9 mouse cellular contexts compared by ENCODE assay signal in the genomic region with DNA sequence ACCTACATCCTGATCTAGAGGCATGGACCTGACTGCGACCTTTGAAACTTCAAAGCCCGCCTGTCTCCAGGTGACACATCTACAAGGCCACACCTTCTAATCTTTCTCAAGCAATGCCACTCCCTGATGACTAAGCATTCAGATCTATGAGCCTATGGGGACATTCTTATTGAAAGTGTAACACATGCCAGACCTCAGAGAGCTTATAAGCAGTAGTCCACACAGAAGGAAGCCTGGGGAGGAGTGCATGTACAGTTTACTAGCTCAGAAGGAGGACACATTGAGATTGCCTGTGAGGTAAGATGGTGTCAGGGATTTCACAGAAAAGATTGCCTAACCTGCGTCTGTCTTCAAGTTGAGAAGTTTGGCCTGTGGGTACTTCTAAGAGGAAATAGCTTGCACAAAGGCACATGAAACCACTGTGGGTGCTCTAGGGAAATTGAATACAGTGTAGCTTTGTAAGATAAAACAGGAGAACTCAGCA. TPM values are rescaled to one million over a fixed set of nuclear protein-coding genes. Genes with fewer than 3 reads are reported as not detected.
DNase-seq lines count a peak whose midpoint lies in the region; ATAC-seq lines count a peak whose summit lies in the region.
"Had no signal": no experiment of that assay in that cellular context is flagged by ENCODE, and none has a peak within 500 bp of the region (broad histone marks: within the 10 kb centered on the region; RNA-seq: fewer than 3 reads in every experiment).

No protein-coding gene starts in this region.

- H3K9ac ChIP-seq in liver, embryonic 15.5 days, result no peak overlapping the region
- H3K9ac ChIP-seq: hindbrain, embryonic 13.5 days had no signal

- ATAC-seq in erythroblast, adult 5-6 weeks (replicated peaks; ENCODE audit: low FRiP score, poor library complexity, severe bottlenecking), result peak; percentile 79
- ATAC-seq in liver, embryonic 15.5 days (ENCODE audit: insufficient read depth), result peak; percentile 58

- H3K4me3 ChIP-seq in liver, embryonic 15.5 days (replicated peaks), result peak overlapping the region; percentile 16; the same call in 1 of the 2 replicates
- H3K4me3 ChIP-seq: hindbrain, embryonic 13.5 days had no signal

- 51% methylated on average over 3 of the region's 3 CpGs for WGBS in liver, embryonic 15.5 days (ENCODE audit: insufficient replicate concordance)

- no peaks in the 10 kb centered on the region for H3K27me3 ChIP-seq in liver, embryonic 15.5 days
- H3K27me3 ChIP-seq: hindbrain, embryonic 13.5 days had no signal

- H3K9me3 ChIP-seq in liver, embryonic 15.5 days (replicated peaks), result no peaks in the 10 kb centered on the region
- H3K9me3 ChIP-seq: hindbrain, embryonic 13.5 days had no signal

- DNase-seq in 3134 (ENCODE audit: extremely low read depth, insufficient read length, low spot score), result peak; percentile 23
- peak; percentile 63 for DNase-seq in CD4-positive, CD25-positive, alpha-beta regulatory T cell, adult 2 months (ENCODE audit: low read depth, low spot score)
- DNase-seq in kidney, adult 18-20 months, result no peak
- no peak for DNase-seq in embryo, embryonic 10.5 days (ENCODE audit: low spot score)
- no peak for DNase-seq in left cerebral cortex, adult 8-10 months (ENCODE audit: low spot score in 2 of 2)
- DNase-seq in kidney, postnatal 10 days, result no peak

- H3K36me3 ChIP-seq in liver, embryonic 15.5 days (replicated peaks), result no peaks in the 10 kb centered on the region
- H3K36me3 ChIP-seq: hindbrain, embryonic 13.5 days had no signal

- peaks cover 74% of the 10 kb centered on the region for H3K4me1 ChIP-seq in liver, embryonic 15.5 days (replicated peaks)
- H3K4me1 ChIP-seq: hindbrain, embryonic 13.5 days had no signal

- peak overlapping the region; percentile 61 for H3K27ac ChIP-seq in liver, embryonic 15.5 days (replicated peaks)
- H3K27ac ChIP-seq: hindbrain, embryonic 13.5 days had no signal

- H3K4me2 ChIP-seq in liver, embryonic 15.5 days, result peak overlapping the region; percentile 54
- H3K4me2 ChIP-seq: hindbrain, embryonic 13.5 days had no signal

RNA-seq across cellular contexts. Expression of gene Tnrc6b, which starts 31.9 kb away (rescaled TPM):
- total RNA-seq in erythroblast, adult 5-6 weeks (2015; ENCODE audit: low replicate concordance), result 138 and 146 TPM in 2 replicates
- total RNA-seq in erythroblast, adult 5-6 weeks (2017; ENCODE audit: low replicate concordance), result 214 and 245 TPM in 2 replicates
- polyA plus RNA-seq in liver, embryonic 15.5 days (2015; fragmentation: Nextera tagmentation; extraction: Ambion mirVana), result 18.3 and 20.8 TPM in 2 replicates
- total RNA-seq in left cerebral cortex, adult 8-10 months (2022), result 100 to 1,000 TPM in 3 of 4 experiments, 10 to 100 TPM in 1; 92.1 to 137 (median 115) TPM

Comparison
In these comparisons a context has a peak if more than half of its experiments do, and no peak if none do; other contexts are left out.
1. DNase-seq: peak in 3134 (single experiment) and CD4-positive, CD25-positive, alpha-beta regulatory T cell, adult 2 months (single experiment); none in kidney, adult 18-20 months (single experiment), embryo, embryonic 10.5 days (single experiment), left cerebral cortex, adult 8-10 months (0 of 2) and kidney, postnatal 10 days (single experiment).